Mouse (Mus musculus) CH12F3 (cell line): ENCODE results near the gene Dlx6.

Source experiments
- in situ Hi-C: fragments of 300-500 bp; cut with MboI; formaldehyde crosslinking; loops from 2 replicates; pipeline ENCODE4 v1.14.3; 2020; ENCODE audit warnings: low sequenced_read_pairs

Dlx6 gene

DNA sequence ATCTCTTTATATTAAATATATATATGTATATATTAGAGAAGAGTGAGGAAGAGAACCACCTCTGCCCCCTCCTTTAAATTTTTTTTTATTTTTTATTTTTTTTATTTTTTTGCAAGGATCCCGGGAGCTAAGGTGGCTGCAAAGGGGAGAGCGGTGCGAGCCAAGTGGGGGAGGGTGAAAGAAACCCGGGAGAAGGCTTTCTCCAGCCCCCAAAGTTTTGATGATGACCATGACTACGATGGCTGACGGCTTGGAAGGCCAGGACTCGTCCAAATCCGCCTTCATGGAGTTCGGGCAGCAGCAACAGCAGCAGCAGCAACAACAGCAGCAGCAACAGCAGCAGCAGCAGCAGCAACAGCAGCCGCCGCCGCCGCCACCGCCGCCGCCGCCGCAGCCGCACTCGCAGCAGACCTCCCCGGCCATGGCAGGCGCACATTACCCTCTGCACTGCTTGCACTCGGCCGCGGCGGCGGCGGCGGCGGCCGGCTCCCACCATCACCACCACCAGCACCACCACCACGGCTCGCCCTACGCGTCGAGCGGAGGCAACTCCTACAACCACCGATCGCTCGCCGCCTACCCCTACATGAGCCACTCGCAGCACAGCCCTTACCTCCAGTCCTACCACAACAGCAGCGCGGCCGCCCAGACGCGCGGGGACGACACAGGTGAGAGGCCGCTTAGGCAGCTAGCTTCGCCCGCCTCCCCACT lies at the start of gene Dlx6:
Dlx6 (plus strand) TSS at position 175 of the 711 bp plus-strand sequence.
- in situ Hi-C loops: no loop called here

- in situ Hi-C loops: no loop called here
These were observed 46.3 kb upstream of the Dlx6 start for GRCm38 (mm10) chr6:6816821-6817220.

GRCm38 (mm10) chr6:6818036-6818788 lies 44.9 kb upstream of the Dlx6 start:
- in situ Hi-C loops: no loop called here

- in situ Hi-C loops: no loop called here
These were observed 44.0 kb upstream of the Dlx6 start for GRCm38 (mm10) chr6:6819134-6819533.

DNA sequence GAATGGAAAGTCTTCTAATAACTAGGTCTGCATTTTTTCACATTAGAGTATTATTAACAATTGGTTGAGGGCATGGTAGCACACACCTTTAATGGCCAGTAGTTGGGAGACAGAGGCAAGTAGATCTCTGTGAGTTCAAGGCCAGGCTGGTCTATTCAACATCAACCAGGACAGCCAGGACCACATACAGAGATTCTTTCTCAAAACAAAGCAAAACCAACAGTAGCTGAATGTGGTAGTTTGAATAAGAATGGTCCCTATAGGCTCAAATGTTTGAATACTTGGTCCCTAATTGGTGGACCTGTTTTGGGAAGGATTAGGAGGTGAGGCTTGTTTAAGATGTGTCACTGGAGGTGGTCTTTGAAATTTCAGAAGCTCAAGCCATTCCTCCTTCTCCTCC lies 37.8 kb upstream of the Dlx6 start:
- in situ Hi-C loops: no loop called here

GRCm38 (mm10) chr6:6826861-6827260 lies 36.3 kb upstream of the Dlx6 start:
- in situ Hi-C loops: no loop called here

GRCm38 (mm10) chr6:6830446-6830845 lies 32.7 kb upstream of the Dlx6 start:
- in situ Hi-C loops: no loop called here

DNA sequence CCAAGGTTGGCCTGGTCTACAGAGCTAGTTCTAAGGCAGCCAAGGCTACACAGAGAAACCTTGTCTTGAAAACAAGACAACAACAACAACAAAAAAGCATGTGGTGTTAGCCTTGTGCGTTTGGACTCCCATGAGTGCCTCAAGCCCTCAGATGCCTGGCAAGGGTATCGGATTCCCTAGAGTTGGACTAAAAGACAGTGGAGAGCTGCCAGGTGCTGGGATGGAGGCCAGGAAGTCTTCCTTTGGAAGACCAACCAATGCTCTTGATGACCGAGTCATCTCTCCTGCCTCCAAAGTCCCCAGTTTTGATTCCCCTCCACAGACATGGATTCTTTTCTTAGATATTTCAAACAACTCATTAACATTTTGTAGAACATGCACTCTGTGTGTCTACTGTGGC lies 29.8 kb upstream of the Dlx6 start:
- in situ Hi-C loops: no loop called here

- in situ Hi-C loops: no loop called here
These were observed 14.6 kb upstream of the Dlx6 start for GRCm38 (mm10) chr6:6848541-6848940.

DNA sequence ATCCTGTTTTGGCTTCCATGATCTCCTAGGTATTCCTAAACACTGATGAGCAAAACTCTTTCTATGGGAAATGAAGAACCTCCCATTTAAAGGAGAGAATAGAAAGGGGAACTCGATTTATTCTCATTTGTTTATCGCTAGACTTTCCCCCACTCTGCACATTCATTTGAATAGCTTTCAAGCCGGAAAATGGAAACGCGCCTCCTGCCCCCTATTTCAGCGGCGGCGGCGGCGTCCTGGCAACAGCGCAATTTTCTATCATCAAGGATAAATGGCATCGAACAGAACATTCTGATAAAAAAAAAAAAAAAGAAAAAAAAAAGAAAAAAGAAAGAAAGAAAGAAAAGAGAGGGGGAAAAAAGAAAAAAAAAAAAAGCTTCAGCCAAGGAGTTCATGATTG lies 13.4 kb upstream of the Dlx6 start:
- in situ Hi-C loops: no loop called here

DNA sequence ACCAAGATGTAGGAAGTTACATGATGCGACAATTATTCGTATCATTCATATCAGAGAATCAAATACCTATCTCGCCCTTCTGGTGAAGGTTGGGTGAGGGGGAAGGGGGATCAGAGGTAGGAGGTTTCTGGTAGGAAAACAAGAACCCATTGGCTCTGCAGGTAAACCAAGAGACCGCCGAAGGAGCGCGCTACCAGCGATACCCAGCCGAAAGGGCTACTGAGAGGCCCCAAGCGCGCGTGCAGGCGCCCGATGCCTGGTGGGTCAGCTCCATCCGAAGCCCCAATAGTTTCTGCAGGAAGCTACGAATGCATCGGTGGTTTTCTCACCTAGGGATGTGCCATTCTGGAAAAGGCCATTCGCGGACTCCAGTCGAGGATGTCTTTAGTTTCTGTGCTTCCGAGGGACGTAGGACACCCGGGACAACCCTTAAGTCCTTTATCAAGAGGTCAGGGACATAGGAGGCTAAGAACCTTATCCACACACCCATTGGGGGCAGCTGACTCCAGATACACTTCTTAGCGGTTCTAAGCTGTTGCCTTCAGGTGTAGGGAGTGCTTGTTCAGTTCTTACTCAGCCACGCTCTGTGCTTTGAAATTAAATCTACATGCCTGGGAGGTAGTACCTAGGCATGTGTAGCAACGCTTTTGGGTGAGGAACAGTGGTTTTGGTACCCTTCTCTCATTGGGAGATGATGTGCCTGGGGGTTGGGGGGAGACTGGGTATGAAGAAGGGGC lies 12.6 kb upstream of the Dlx6 start:
- in situ Hi-C loops: no loop called here

GRCm38 (mm10) chr6:6851166-6851565 lies 12.0 kb upstream of the Dlx6 start:
- in situ Hi-C loops: no loop called here

GRCm38 (mm10) chr6:6852944-6853343 lies 10.2 kb upstream of the Dlx6 start:
- in situ Hi-C loops: no loop called here

- in situ Hi-C loops: no loop called here
These were observed 9.0 kb upstream of the Dlx6 start for GRCm38 (mm10) chr6:6854176-6854575.

- in situ Hi-C loops: no loop called here
These were observed 8.0 kb upstream of the Dlx6 start for GRCm38 (mm10) chr6:6854902-6855745.

GRCm38 (mm10) chr6:6855746-6856185 lies 7.4 kb upstream of the Dlx6 start:
- in situ Hi-C loops: no loop called here

DNA sequence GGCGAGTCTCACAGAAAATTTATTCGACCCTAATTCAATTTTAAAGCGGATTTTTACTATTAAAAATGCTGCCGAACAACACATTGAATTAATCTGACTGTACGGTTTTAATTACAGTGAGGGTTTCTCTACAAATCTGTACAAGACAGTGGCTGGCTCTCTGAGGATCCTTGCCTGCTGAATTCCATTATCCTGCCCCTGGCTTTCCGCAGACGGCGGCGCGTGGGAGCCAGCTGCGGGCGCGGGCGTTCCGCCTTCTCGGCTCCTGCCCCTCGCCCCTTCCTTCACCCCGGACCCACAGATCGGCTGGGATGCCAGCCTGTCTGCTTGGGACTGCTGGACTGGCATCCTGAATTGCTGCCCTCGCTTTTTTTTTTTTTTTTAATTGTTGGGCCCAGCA lies 6.8 kb upstream of the Dlx6 start:
- in situ Hi-C loops: no loop called here

GRCm38 (mm10) chr6:6856881-6857280 lies 6.3 kb upstream of the Dlx6 start:
- in situ Hi-C loops: no loop called here

GRCm38 (mm10) chr6:6857766-6858165 lies 5.4 kb upstream of the Dlx6 start:
- in situ Hi-C loops: no loop called here

DNA sequence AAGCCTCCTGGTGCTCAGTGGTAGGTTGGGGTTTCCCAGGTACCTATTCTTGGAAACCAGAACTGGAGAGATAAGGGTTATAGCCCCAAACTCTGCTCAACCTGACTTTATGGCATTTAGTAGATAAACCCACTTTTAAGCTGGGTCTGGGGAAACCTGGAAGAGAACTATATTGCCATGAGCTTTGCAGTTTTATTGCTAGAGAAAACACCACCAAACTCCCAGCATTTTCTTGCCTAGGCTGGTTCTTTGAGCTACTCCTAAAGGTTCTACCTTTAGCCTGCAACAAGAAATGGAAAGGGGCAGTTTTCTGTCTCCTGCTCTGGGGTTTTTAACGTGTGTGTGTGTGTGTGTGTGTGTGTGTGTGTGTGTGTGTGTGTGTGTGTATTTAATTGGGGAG lies 4.6 kb upstream of the Dlx6 start:
- in situ Hi-C loops: no loop called here
